Mouse (Mus musculus): ENCODE results near the gene Olfr1378. TPM values are rescaled to one million over a fixed set of nuclear protein-coding genes. Genes with fewer than 3 reads are reported as not detected.

Gene Olfr1378
- polyA plus RNA-seq (2012; rRNA removed): not detected in 2 replicates

GRCm38 (mm10) chr11:50966230-50966629, at the start of gene Olfr1378:
Gene Olfr1378, plus strand, starts transcription at chr11:50966530.

GRCm38 (mm10) chr11:50931451-50931866, 34.9 kb upstream of the Olfr1378 start, which contains the start of gene Zfp354b:
Gene Zfp354b, minus strand, starts transcription at chr11:50931633.

DNA sequence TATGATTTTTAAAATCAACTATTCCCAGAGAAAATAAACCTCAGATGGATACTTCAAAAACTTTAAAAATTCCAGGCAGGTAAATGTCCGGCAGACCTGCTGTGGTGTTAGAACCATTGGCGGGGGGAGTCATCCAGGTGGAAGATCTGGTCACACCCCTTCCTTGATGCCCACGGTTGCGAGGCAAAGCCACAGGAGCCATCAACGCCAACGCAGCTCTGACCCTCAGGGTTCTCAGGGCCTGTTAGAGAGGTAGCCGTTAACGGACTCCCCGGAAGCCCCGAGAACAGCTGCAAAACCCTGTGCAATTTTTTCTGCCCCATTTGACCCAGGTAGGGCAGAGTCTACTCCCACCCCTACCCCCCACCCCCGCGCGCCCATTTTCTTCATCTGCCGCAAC, 22.8 kb upstream of the Olfr1378 start, which contains the start of gene 4933414I15Rik:
Gene 4933414I15Rik (minus strand): TSS at position 260 of the 400 bp plus-strand sequence.

GRCm38 (mm10) chr11:50953665-50954064, 12.7 kb upstream of the Olfr1378 start, which contains the start of gene Prop1:
Gene Prop1, minus strand, starts transcription at chr11:50953765.

GRCm38 (mm10) chr11:50981667-50982066, 15.3 kb downstream of the Olfr1378 start, which contains the start of gene Olfr1377:
Gene Olfr1377, plus strand, starts transcription at chr11:50981967.

GRCm38 (mm10) chr11:51003296-51003695, 37.0 kb downstream of the Olfr1378 start, which contains the start of gene Olfr51:
Gene Olfr51, plus strand, starts transcription at chr11:51003596.

DNA sequence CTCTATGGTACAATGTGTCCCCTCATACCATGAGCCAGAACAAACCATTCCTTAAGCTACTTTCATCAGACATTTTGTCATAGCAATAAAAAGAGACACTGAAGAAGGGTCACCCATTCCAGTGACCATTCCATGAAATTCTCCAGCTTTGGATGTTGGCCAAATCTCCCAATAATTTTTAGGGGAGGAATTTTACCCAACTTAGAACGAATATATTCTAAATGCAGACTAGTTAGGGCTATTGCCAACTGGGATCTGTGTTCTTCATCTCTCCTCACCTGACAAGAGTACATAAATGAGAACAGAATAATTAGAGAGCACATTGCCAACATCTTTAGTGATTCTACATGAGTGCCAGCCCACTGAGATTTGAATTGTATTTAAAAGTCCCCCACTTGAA, 47.6 kb downstream of the Olfr1378 start, which contains the start of gene Olfr54:
Gene Olfr54 (plus strand): TSS at position 301 of the 400 bp plus-strand sequence.

Other genes with a start within 250 kb of the Olfr1378 start
- gene Zfp354c, start 138.8 kb upstream of the Olfr1378 start, polyA plus RNA-seq (2012; rRNA removed): 19.6 and 29.6 TPM in 2 replicates
- 0.91 and 1.1 TPM in 2 replicates for gene Zfp879, start 125.0 kb upstream of the Olfr1378 start, polyA plus RNA-seq (2012; rRNA removed)
- 0.08 and 0.15 TPM in 2 replicates for gene Grm6, start 115.8 kb upstream of the Olfr1378 start, polyA plus RNA-seq (2012; rRNA removed)
- 10.3 and 14.6 TPM in 2 replicates for gene Zfp454, start 78.9 kb upstream of the Olfr1378 start, polyA plus RNA-seq (2012; rRNA removed)
- 12.4 and 15.0 TPM in 2 replicates for gene Zfp2, start 50.4 kb upstream of the Olfr1378 start, polyA plus RNA-seq (2012; rRNA removed)
- gene Zfp354b, start 34.9 kb upstream of the Olfr1378 start, polyA plus RNA-seq (2012; rRNA removed): 0.83 and 1.2 TPM in 2 replicates
- gene 4933414I15Rik, start 22.8 kb upstream of the Olfr1378 start, polyA plus RNA-seq (2012; rRNA removed): not detected in 2 replicates
- 0.15 and 0.17 TPM in 2 replicates for gene Prop1, start 12.8 kb upstream of the Olfr1378 start, polyA plus RNA-seq (2012; rRNA removed)
- gene Olfr1377, start 15.4 kb downstream of the Olfr1378 start, polyA plus RNA-seq (2012; rRNA removed): 0.09 TPM in 1 of 2 replicates, not detected in the other
- not detected in 2 replicates for gene Olfr51, start 37.1 kb downstream of the Olfr1378 start, polyA plus RNA-seq (2012; rRNA removed)
- not detected in 2 replicates for gene Olfr54, start 47.7 kb downstream of the Olfr1378 start, polyA plus RNA-seq (2012; rRNA removed)
- not detected in 2 replicates for gene Olfr1375, start 81.6 kb downstream of the Olfr1378 start, polyA plus RNA-seq (2012; rRNA removed)
- gene Zfp354a, start 92.7 kb downstream of the Olfr1378 start, polyA plus RNA-seq (2012; rRNA removed): 9.7 and 12.6 TPM in 2 replicates